Mouse (Mus musculus): ENCODE results near the gene Mrps10. TPM values are rescaled to one million over a fixed set of nuclear protein-coding genes. Genes with fewer than 3 reads are reported as not detected.
"Not testable (repeated sequence)": the region's sequence is repeated elsewhere in the genome, so short reads cannot be mapped to it uniquely, and the experiment has no call there.

The Mrps10 gene
- total RNA-seq, 1 experiment from 2014 or later = 61.6 TPM

DNA sequence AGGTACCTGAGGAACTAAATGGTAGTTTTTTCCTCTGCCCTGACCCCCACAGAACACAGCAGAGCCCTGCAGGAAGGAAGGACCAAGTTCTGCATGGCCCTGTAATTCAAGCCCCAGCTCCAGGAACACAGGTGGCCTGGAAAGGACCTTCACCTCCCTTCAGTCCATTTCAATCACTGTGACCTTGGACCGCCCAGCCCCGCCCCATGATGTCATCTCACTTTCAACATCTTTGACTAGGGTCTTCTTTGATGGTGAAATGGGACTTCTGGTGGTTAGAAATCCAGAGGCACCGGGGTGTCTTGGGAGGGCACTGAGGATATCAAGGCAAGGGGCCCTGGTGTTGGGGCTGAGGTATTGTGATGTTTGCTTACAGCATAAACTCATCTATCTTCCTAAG is 52.9 kb downstream of the Mrps10 start:
- no peak for ATAC-seq (replicated peaks in 1 of 2; ENCODE audit: insufficient read depth in 1 of 2, low FRiP score in 2 of 2, low TSS enrichment in 1 of 2, low read depth in 1 of 2, poor library complexity in 2 of 2, severe bottlenecking in 2 of 2)

DNA sequence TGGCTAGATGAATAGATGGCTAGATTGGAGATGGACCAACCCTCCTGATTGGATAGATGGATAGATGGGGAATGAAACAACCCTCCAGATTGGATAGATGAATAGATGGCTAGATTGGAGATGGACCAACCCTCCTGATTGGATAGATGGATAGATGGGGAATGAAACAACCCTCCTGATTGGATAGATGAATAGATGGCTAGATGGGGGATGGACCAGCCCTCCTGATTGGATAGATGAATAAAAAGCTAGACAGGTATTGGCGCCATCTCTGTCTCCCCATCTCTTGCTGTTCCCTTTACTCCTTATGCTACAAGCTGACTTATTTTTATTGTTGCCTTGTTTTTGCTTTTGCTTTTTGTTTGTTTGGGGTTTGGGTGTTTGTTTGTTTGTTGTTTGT is 53.9 kb downstream of the Mrps10 start:
- not testable (repeated sequence) for ATAC-seq (replicated peaks in 1 of 2; ENCODE audit: insufficient read depth in 1 of 2, low FRiP score in 2 of 2, low TSS enrichment in 1 of 2, low read depth in 1 of 2, poor library complexity in 2 of 2, severe bottlenecking in 2 of 2)

DNA sequence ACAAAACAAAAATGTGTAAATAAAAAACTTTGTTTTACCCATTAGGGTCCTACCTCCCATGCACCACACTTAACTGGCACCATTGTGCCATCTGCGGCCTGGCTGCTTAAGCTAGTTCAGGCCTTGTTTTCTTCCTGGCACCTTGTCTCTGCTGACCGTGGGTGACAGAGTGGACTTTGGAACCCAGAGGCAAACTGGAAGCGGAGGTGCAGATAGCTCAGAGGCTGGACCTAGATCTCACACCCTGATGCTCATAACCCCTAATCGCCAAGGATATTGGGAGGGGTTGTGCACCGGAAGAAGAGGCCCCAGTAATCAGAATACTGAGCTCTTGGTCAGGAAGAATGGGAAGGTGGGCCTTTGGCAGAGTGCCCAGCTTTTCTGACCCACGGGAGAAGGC is 55.5 kb downstream of the Mrps10 start:
- ATAC-seq (replicated peaks in 1 of 2; ENCODE audit: insufficient read depth in 1 of 2, low FRiP score in 2 of 2, low TSS enrichment in 1 of 2, low read depth in 1 of 2, poor library complexity in 2 of 2, severe bottlenecking in 2 of 2) = no peak

DNA sequence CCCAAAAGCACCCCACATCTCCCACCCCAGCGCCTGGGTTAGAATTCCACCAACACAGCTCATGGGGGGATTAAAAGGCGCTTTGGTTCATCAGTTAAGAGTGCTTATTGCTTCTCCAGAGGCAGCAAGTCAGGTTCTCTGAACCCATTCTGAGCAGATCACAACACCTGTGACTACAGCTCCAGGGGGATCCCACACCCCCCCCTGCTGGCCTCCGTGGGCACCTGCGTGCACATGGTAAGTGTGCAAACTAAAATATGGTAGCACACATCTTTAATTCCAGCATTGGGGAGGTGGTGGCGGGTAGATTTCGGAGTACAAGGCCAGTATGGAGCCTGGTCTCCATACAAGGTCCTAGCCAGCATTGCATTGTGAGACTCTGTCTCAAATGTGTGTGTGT is 58.6 kb downstream of the Mrps10 start:
- no peak for ATAC-seq (replicated peaks in 1 of 2; ENCODE audit: insufficient read depth in 1 of 2, low FRiP score in 2 of 2, low TSS enrichment in 1 of 2, low read depth in 1 of 2, poor library complexity in 2 of 2, severe bottlenecking in 2 of 2)

DNA sequence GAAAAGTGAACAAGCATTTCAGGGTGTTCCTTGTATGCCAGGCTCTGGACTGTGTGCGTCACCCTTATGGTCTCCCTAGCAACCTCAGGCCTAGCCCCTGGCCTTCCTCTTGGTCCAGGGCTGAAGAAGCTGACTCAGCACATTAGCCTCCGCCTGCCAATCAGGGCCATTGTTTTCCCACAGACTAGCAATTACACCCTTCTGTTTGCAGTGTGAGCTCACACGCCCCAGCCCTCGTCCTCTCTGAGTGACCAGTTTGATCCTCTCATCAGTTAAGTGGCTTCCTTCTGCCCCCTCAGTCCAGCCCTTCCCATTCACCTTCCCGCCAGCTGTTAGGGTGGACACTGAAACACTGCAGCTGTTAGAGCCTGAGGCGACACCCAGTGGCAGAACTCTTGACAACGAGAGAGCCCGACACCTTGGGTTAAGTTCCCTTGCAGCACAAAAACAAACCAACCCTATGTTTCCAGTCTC is 60.2 kb downstream of the Mrps10 start:
- ATAC-seq (replicated peaks in 1 of 2; ENCODE audit: insufficient read depth in 1 of 2, low FRiP score in 2 of 2, low TSS enrichment in 1 of 2, low read depth in 1 of 2, poor library complexity in 2 of 2, severe bottlenecking in 2 of 2) = peak; percentile 42 to 71; a peak in 1 of 4 replicates

DNA sequence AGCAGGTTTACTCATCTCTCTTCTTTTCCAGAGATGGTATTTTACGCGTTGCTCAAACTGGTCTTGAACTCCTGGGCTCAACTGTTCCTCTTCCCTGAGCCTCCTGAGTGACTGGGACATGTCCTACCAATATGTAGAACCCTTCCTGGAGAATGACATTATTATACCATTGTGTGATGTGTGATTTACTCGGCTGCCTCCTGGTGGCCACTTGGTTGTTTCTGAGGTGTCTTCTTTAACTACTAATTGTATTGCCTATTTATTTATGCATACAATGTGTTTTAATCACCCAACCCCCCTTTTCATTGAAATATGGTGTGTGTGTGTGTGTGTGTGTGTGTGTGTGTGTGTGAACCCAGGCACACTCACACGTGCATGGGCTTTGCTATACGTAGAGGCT is 62.1 kb downstream of the Mrps10 start:
- ATAC-seq (replicated peaks in 1 of 2; ENCODE audit: insufficient read depth in 1 of 2, low FRiP score in 2 of 2, low TSS enrichment in 1 of 2, low read depth in 1 of 2, poor library complexity in 2 of 2, severe bottlenecking in 2 of 2) = no peak

Other genes starting within 250 kb of the Mrps10 start
- gene Guca1b, start 16.5 kb downstream of the Mrps10 start, total RNA-seq (2017) = not detected in 2 replicates
- 2.8 and 3.4 TPM in 2 replicates for gene Guca1a, start 31.7 kb downstream of the Mrps10 start, total RNA-seq (2017)
- gene AI661453, start 67.7 kb downstream of the Mrps10 start, total RNA-seq (2017) = 1.8 and 2.3 TPM in 2 replicates
- 1.9 TPM in 2 replicates for gene 1700001C19Rik, start 68.5 kb downstream of the Mrps10 start, total RNA-seq (2017)
- gene Taf8, start 133.4 kb downstream of the Mrps10 start, total RNA-seq (2017) = 55.6 and 73.2 TPM in 2 replicates
- gene Ccnd3, start 136.2 kb downstream of the Mrps10 start, total RNA-seq (2017) = 58.9 and 80.2 TPM in 2 replicates
- 6.9 and 12.1 TPM in 2 replicates for gene Bysl, start 242.6 kb downstream of the Mrps10 start, total RNA-seq (2017)
- 18.0 and 33.5 TPM in 2 replicates for gene Med20, start 242.7 kb downstream of the Mrps10 start, total RNA-seq (2017)
- 3.1 and 7.0 TPM in 2 replicates for gene Gm20517, start 242.7 kb downstream of the Mrps10 start, total RNA-seq (2017)